Mouse (Mus musculus): ENCODE measurements around the gene Tex19.1. TPM values are rescaled to one million over a fixed set of nuclear protein-coding genes. Genes with fewer than 3 reads are reported as not detected.

Gene Tex19.1
- polyA plus RNA-seq, 1 experiment = 0.11 TPM

- Histone ChIP-seq H3K4me3 (replicated peaks; ENCODE audit: insufficient read depth, low read depth, low read length) (no peak overlapping the region), H3K27ac (ENCODE audit: insufficient read depth, low read length) (no peak overlapping the region), H3K27me3 (ENCODE audit: control insufficient read depth, insufficient read depth, low read length) (no peaks in the 10 kb centered on the region), H3K4me1 (ENCODE audit: control insufficient read depth, insufficient read depth, low read length) (peaks cover 5% of the 10 kb centered on the region; the same call in 1 of the 2 replicates)
- peak; percentile 60 for DNase-seq
- TF ChIP-seq CTCF (IDR thresholded peaks at IDR 0.05; ENCODE audit: borderline replicate concordance, insufficient read depth, low read depth, low read length) (peak; percentile 91), POLR2A (IDR thresholded peaks at IDR 0.05; ENCODE audit: borderline replicate concordance, insufficient read depth, low read length) (no peak)
- WGBS = 58% methylated on average over 12 of the region's 12 CpGs
Measured at GRCm38 (mm10) chr11:121176285-121177270, 30.6 kb downstream of the Tex19.1 start.

DNA sequence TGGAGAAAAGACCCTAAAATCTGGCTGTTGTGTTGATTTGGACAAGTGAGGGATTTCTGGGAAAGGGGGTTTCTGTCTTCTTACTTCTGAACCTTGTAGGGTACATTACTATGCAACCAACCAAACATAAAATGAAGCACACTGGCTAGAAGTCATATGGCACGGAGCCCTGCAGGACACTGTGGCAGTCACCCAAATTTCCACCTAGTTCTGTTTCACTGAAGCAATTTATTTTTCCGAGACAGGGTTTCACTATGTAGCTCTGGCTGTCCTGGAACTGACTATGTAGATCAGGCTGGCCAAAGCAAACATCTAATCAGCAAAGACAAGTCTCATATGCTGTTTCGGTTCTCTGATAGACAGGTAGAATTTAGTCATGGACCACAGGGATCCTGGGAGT lies 43.7 kb downstream of the Tex19.1 start:
- Histone ChIP-seq H3K4me1 (ENCODE audit: control insufficient read depth, insufficient read depth, low read length) (peaks cover 8% of the 10 kb centered on the region; the same call in 1 of the 2 replicates), H3K4me3 (replicated peaks; ENCODE audit: insufficient read depth, low read depth, low read length) (no peak overlapping the region), H3K27me3 (ENCODE audit: control insufficient read depth, insufficient read depth, low read length) (no peaks in the 10 kb centered on the region), H3K27ac (ENCODE audit: insufficient read depth, low read length) (no peak overlapping the region)
- WGBS = 8% methylated on average over 3 of the region's 3 CpGs
- DNase-seq = peak; percentile 65 to 67
- TF ChIP-seq CTCF (IDR thresholded peaks at IDR 0.05; ENCODE audit: borderline replicate concordance, insufficient read depth, low read depth, low read length) = no peak
- no peak for TF ChIP-seq POLR2A (IDR thresholded peaks at IDR 0.05; ENCODE audit: borderline replicate concordance, insufficient read depth, low read length)

DNA sequence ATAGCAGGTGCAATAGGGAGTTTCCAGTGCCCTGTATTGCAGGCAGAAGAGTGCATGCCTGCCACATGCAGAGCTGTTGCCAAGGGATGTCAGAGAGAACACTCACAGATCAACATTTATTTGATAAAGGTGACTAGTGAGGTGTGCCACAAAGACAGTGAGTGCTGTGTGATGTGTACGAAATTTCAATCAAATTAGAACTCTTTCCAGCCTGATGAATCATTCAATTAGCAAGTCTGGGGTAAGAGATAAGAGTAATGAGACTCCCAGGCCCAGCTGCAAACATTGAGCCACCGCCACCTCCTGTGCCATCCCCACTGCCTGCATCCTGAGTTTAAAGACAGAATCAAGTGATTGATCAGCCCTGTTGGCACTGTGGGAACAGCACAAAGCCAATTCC lies 46.8 kb downstream of the Tex19.1 start:
- Histone ChIP-seq H3K4me3 (replicated peaks; ENCODE audit: insufficient read depth, low read depth, low read length) (no peak overlapping the region), H3K4me1 (ENCODE audit: control insufficient read depth, insufficient read depth, low read length) (peaks cover 8% of the 10 kb centered on the region; the same call in 1 of the 2 replicates), H3K27me3 (ENCODE audit: control insufficient read depth, insufficient read depth, low read length) (no peaks in the 10 kb centered on the region), H3K27ac (ENCODE audit: insufficient read depth, low read length) (no peak overlapping the region)
- WGBS = 83% methylated on average over 2 of the region's 2 CpGs
- DNase-seq = no peak
- TF ChIP-seq CTCF (IDR thresholded peaks at IDR 0.05; ENCODE audit: borderline replicate concordance, insufficient read depth, low read depth, low read length) = no peak
- TF ChIP-seq POLR2A (IDR thresholded peaks at IDR 0.05; ENCODE audit: borderline replicate concordance, insufficient read depth, low read length) = no peak

DNA sequence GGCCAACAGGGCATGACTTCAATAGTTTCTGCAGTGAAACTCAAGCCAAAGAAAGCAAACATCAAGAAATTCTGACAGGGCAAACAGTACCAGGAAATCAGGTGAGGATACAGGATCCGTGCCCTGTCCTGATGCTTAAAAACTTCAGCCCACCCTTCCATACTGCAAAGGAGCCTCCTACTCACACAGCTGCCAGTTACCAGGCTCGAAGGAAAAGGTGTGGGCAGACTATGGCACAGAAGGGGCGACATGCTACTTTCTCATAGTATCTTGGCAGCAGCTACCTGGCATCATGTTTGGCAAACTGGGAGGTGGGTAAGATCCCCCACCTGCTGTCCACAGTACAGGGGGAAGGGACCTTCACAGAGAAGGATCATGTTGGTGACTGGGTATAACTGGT lies 47.5 kb downstream of the Tex19.1 start:
- H3K27me3 ChIP-seq (ENCODE audit: control insufficient read depth, insufficient read depth, low read length) = no peaks in the 10 kb centered on the region
- H3K4me1 ChIP-seq (ENCODE audit: control insufficient read depth, insufficient read depth, low read length) = peaks cover 8% of the 10 kb centered on the region; the same call in 1 of the 2 replicates
- H3K27ac ChIP-seq (ENCODE audit: insufficient read depth, low read length) = no peak overlapping the region
- WGBS = 61% methylated on average over 3 of the region's 3 CpGs
- H3K4me3 ChIP-seq (replicated peaks; ENCODE audit: insufficient read depth, low read depth, low read length) = no peak overlapping the region
- TF ChIP-seq POLR2A (IDR thresholded peaks at IDR 0.05; ENCODE audit: borderline replicate concordance, insufficient read depth, low read length) (no peak), CTCF (IDR thresholded peaks at IDR 0.05; ENCODE audit: borderline replicate concordance, insufficient read depth, low read depth, low read length) (no peak)
- DNase-seq = no peak

Other genes with a start within 250 kb of the Tex19.1 start
- 4.4 TPM in 2 replicates for gene Ccdc57, start 213.3 kb upstream of the Tex19.1 start, polyA plus RNA-seq (2012; rRNA removed)
- gene Slc16a3, start 197.7 kb upstream of the Tex19.1 start, polyA plus RNA-seq (2012; rRNA removed) = 1.6 and 1.9 TPM in 2 replicates
- gene Csnk1d, start 154.8 kb upstream of the Tex19.1 start, polyA plus RNA-seq (2012; rRNA removed) = 110 and 111 TPM in 2 replicates
- 0.11 and 0.19 TPM in 2 replicates for gene Cd7, start 106.7 kb upstream of the Tex19.1 start, polyA plus RNA-seq (2012; rRNA removed)
- not detected in 2 replicates for gene Sectm1b, start 82.6 kb upstream of the Tex19.1 start, polyA plus RNA-seq (2012; rRNA removed)
- gene Sectm1a, start 64.9 kb upstream of the Tex19.1 start, polyA plus RNA-seq (2012; rRNA removed) = not detected in 2 replicates
- not detected in 2 replicates for gene Tex19.2, start 27.5 kb upstream of the Tex19.1 start, polyA plus RNA-seq (2012; rRNA removed)
- 0.59 and 0.63 TPM in 2 replicates for gene Uts2r, start 14.1 kb downstream of the Tex19.1 start, polyA plus RNA-seq (2012; rRNA removed)
- 54.1 and 61.0 TPM in 2 replicates for gene Hexdc, start 58.3 kb downstream of the Tex19.1 start, polyA plus RNA-seq (2012; rRNA removed)
- 11.4 and 12.0 TPM in 2 replicates for gene Ogfod3, start 58.6 kb downstream of the Tex19.1 start, polyA plus RNA-seq (2012; rRNA removed)
- 36.2 and 37.4 TPM in 2 replicates for gene Cybc1, start 83.2 kb downstream of the Tex19.1 start, polyA plus RNA-seq (2012; rRNA removed)
- 60.4 and 68.9 TPM in 2 replicates for gene Narf, start 91.1 kb downstream of the Tex19.1 start, polyA plus RNA-seq (2012; rRNA removed)
- 44.7 and 47.1 TPM in 2 replicates for gene Foxk2, start 113.8 kb downstream of the Tex19.1 start, polyA plus RNA-seq (2012; rRNA removed)
- 65.4 and 66.3 TPM in 2 replicates for gene Wdr45b, start 208.3 kb downstream of the Tex19.1 start, polyA plus RNA-seq (2012; rRNA removed)
- gene Rab40b, start 242.1 kb downstream of the Tex19.1 start, polyA plus RNA-seq (2012; rRNA removed) = 3.3 and 3.8 TPM in 2 replicates